Mouse (Mus musculus) ES-CJ7 (cell line): ENCODE data around the gene Cyp4a30b.
"Not testable (repeated sequence)": the region's sequence is repeated elsewhere in the genome, so short reads cannot be mapped to it uniquely, and the experiment has no call there.

ENCODE experiments used
- DNase-seq: peaks from one replicate; pipeline ENCODE4 v3.0.0; 2011; ENCODE audit warnings: low read depth, low spot score

The Cyp4a30b gene

DNA sequence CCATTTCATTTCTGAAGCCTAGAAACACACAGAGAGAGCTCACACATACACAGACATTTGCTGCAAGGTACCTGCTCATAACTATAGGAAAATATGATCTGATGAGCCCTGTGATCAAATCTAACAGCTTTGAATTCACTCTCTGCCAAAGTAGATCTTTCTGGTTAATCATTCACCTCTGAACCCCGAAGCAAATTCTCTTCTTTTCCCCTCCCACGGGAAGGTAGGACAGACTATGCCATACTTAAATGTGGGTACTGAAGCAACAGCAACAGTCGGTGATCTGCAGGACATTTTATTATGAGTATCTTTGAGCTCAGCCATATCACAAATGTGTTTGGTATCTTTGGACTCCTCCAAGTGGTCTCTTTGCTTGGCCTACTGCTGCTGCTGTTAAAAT is at the start of gene Cyp4a30b:
Cyp4a30b (plus strand) TSS at position 301 of the 400 bp plus-strand sequence.
- DNase-seq, result no peak

DNA sequence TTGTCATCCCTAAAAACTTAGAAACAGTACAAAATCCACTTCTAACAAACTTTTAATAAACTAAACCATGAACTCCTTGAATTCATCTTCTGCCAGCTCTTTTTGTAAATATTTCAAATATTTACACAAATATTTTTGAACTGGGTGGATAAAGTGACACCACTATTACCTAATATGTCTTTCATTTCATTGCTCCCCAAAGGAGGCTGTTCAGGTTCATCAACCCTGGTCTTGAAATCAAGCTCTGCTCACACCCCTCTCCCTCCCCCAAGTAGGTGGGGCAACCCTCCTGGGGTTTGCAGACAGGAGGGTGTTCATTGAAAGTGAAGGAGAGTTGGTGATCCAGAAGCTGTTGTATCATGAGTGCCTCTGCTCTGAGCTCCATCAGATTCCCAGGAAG is 41.1 kb upstream of the Cyp4a30b start, which contains the start of gene Cyp4a12b:
Cyp4a12b (plus strand) TSS at position 301 of the 400 bp plus-strand sequence.
- DNase-seq, result not testable (repeated sequence)

DNA sequence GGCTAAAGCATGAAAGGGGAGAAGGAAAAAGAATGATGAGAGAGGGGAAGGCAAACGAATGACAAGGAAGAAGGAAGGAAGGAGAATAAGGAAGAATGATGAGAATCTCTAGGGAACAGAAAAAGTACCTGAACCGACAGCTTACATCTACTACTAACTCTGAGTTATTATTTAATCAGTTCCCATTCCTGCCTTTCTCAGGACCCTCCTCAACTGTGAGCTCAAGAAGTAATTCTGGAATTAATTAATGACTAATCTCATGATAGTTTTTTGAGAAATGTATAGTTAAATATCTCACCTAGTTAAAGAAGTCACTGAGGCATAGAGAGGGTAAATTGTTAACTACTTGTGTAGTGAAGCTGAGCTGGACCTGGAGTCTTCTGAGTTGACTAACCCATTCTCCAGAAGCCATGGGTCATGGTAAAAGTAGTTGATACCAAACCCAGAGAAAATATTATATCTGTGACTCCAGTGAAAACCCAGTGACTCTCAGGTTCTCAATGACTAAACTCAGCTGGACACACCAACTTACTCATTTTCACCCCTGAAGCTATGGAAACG is 1.7 kb upstream of the Cyp4a30b start:
- no peak for DNase-seq

DNA sequence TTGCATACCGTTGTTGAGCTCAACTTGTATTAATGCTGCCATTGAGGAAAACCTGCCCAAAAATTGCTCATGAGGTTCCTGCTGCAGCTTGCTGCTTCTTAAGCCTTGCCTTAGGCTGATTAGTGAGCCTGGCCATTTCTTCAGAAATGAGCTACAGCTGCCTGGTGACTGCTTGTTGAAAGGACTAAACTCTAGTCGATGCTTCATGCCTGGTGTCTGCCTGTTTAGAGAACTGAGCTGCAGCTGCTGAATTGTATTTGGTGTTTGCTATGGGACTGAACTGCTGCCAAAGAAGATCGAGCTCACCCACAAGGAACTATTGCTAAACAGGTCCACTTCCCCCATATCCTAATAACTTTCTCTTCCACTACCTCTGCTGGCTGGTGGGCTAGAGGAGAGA is 21.2 kb downstream of the Cyp4a30b start:
- not testable (repeated sequence) for DNase-seq

DNA sequence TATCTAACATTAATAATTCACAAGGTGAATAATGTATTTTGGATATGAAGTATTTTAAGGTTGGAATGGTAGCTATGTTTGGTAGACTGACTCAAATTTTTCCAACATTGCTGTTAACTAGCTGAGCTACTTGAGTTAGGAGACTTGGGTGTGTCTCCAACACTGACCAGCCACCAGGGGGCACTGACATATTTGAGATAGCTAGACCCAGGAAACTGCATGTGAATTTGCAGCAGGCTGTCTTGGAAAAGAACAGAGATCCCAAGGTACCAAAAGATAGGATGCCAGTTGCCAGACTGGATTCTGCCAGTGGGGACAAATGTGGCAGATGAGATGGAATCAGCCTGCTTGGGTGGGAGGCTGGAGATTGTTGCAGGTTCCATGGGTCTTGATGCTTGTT is 23.6 kb downstream of the Cyp4a30b start:
- DNase-seq, result peak; percentile 33

DNA sequence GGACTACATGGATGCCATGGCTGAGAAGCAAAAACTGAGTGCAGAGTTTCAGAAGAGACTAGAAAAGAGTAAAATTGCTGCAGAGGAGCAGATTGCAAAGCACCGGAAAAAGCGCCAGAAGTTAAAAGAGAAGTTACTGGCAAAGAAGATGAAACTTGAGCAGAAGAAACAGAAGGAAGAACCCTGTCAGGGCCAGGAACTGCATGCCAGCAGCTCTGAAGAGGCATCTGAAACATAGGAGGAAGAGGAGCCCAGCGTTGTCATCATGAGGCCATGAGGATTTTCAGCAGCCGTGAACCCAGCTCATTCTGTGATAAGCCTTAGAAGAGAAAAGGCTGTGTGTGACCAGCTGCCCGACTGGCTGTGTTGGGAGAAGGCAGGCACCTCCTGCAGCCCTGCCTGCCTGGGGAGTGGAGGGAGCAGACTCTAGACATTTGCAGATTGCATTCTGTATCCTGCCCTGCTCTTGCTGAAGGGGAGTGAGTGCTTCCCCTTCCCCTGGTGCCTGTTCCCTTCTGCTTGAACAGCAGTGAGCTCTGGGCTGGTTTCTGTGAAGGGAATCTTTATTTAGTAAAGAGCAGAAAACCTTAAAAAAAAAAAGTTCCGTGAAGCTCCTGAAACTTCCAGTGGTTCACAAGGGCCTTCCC is 28.7 kb downstream of the Cyp4a30b start:
- no peak for DNase-seq

DNA sequence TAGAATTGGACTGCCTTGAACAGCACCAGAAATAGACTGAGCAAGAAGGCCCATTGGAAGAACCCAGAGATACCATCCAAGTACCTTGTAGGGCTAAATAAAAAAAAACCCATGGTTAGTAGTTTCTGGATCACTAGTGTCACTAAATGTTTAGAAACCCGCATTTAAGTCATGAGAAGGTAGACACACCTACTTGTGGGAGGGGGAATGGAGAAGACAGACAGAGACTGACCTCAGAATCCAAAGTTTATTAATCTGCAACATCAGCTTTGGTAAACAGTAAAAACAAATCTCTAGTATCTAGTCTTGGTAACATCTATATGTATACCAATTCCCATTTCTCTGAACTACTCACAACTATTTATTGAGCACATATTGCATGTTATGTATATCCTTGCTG is 43.6 kb downstream of the Cyp4a30b start, which contains the start of gene Cyp4a14:
Cyp4a14 (minus strand) TSS at position 142 of the 400 bp plus-strand sequence.
- DNase-seq, result no peak

DNA sequence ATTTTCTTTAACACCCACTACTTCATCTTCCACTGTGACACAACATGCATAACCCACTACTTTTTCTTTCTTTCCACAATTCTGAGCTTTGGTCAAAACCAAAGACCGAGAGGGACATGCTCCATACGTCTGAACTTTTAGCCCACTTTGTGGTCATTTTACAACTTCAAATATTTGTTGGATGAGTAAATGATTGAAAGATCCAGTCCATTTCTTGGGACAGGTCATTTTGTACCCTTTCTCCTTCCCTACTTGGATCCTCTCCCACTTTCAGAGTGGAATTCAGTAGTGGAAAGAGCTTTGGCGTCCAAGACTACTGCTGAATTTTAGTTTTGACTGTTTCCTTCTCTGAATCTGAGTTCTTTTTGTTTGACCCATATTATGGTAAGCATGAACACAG is 45.1 kb downstream of the Cyp4a30b start:
- no peak for DNase-seq

DNA sequence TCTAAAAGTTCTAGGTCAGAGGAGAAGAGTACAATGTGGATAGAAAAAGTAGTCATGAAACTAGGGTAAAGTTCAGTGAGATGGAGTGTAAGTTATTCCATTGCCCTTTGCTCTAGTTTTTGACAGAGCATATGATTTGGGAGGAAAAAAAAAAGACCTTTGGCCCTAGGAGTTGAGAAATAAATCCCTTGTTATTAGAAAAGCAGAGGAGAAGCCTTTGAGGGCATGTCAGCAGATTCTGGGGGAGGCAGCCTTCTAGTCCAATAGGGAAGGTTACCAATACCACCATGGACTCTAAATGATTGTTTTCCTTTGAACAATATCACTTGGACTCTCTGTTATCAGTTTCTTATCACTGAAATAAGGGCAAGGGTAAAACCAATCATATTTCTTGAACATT is 61.6 kb downstream of the Cyp4a30b start:
- DNase-seq, result not testable (repeated sequence)

DNA sequence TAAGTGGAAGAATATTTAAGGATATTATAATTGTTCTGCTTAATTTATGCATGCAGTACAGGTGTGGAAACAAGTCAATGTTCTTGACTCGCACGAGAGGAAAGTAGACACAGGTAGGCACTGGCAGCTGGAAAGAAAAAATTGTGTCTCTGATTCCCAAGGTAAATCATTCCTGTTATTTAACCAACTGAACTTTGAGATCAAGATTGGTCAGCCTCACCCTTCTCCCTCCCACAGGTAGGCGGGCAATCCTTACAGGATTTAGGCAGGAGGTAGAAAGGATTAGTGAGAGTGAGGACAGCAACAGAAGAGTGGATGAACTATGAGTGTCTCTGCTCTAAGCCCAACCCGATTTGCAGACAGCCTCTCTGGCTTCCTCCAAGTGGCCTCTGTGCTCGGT is 65.6 kb downstream of the Cyp4a30b start, which contains the start of gene Cyp4a10:
Cyp4a10 (plus strand) TSS at position 265 of the 400 bp plus-strand sequence.
- DNase-seq, result not testable (repeated sequence)

DNA sequence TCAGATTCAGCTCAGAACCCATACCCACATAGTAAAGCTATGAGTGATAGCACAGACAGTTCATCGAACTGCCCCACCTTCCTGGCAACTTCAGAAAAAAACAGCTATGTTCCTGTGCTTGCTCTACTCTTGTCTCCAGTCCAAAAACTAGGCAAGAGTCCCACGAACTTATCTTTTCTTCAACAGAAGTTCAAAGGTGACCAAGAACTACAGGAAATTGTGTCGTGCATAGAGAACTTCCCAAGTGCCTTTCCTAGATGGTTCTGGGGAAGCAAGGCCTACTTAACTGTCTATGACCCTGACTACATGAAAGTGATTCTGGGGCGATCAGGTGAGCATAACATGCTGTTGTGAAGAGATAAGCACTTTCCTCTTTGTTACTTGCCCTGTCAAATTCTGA is 67.0 kb downstream of the Cyp4a30b start:
- no peak for DNase-seq
